Mouse (Mus musculus) forebrain, embryonic 11.5 days (tissue): ENCODE measurements around the gene Wdr37. TPM values are rescaled to one million over a fixed set of nuclear protein-coding genes. Genes with fewer than 3 reads are reported as not detected.

ENCODE experiments used
- ATAC-seq: fragments of 200-750 bp; cut with Nextera tagmentation; replicated peaks from 2 replicates; pipeline ENCODE4 v1.8.0; 2017; ENCODE audit warnings: moderate TSS enrichment; ENCODE audit not compliant: low FRiP score
- DNase-seq: peaks from one replicate; pipeline ENCODE4 v3.0.0-alpha.2; 2017; ENCODE audit warnings: low spot score
- H3K27ac ChIP-seq: fragments of 300-500 bp; sonication (generic); 2 replicates; pipeline ENCODE4 v1.5.1; 2014; ENCODE audit warnings: low read depth, low read length
- H3K27me3 ChIP-seq: fragments of 300-500 bp; sonication (generic); 2 replicates; pipeline ENCODE4 v1.6.1; 2014; ENCODE audit warnings: mild to moderate bottlenecking, low read length, mixed read lengths; ENCODE audit not compliant: control insufficient read depth, insufficient read depth
- H3K36me3 ChIP-seq: fragments of 300-500 bp; sonication (generic); 2 replicates; pipeline ENCODE4 v1.6.1; 2014; ENCODE audit warnings: mild to moderate bottlenecking, low read length, moderate library complexity, mixed read lengths; ENCODE audit not compliant: control insufficient read depth, insufficient read depth
- H3K4me1 ChIP-seq: fragments of 300-500 bp; sonication (generic); replicated peaks from 2 replicates; pipeline ENCODE4 v1.6.1; 2014; ENCODE audit warnings: low read length, mixed read lengths; ENCODE audit not compliant: control insufficient read depth, insufficient read depth
- H3K4me2 ChIP-seq: fragments of 300-500 bp; sonication (generic); 2 replicates; pipeline ENCODE4 v1.6.1; 2014; ENCODE audit warnings: low read depth, mild to moderate bottlenecking, low read length, moderate library complexity, mixed read lengths; ENCODE audit not compliant: severe bottlenecking
- H3K4me3 ChIP-seq: fragments of 300-500 bp; sonication (generic); 2 replicates; pipeline ENCODE4 v1.5.1; 2014; ENCODE audit warnings: low read depth, low read length
- H3K9ac ChIP-seq: fragments of 300-500 bp; sonication (generic); 2 replicates; pipeline ENCODE4 v1.6.1; 2014; ENCODE audit warnings: low read length
- H3K9me3 ChIP-seq: fragments of 300-500 bp; sonication (generic); 2 replicates; pipeline ENCODE4 v1.6.1; 2016; ENCODE audit warnings: low read length, mixed read lengths; ENCODE audit not compliant: control insufficient read depth
- WGBS: fragments of 180-500 bp; shearing (Covaris S2); extraction: QIAGEN DNeasy Blood & Tissue Kit; methylation state at CpG from one replicate; pipeline ENCODE4 v1.1.7; 2014; 5-methylcytosine and 5-hydroxymethylcytosine counted together
- polyA plus RNA-seq: library from polyadenylated mRNA; unstranded; fragments of >200 nt; fragmentation: Nextera tagmentation; extraction: Ambion mirVana; gene quantifications from 2 replicates; pipeline ENCODE4 v1.2.1, GENCODE M21; 2014

The Wdr37 gene
- polyA plus RNA-seq, 1 experiment from 2014 or later, result 43.0 TPM

GRCm38 (mm10) chr13:8834573-8834972, 37.1 kb downstream of the Wdr37 start:
- H3K36me3 ChIP-seq, result peaks cover 4% of the 10 kb centered on the region; the same call in 1 of the 2 replicates
- no peak for ATAC-seq
- WGBS, result 96% methylated on average over 5 of the region's 5 CpGs

GRCm38 (mm10) chr13:8831546-8832251, 40.0 kb downstream of the Wdr37 start:
- H3K4me3 ChIP-seq, result no peak overlapping the region
- H3K9me3 ChIP-seq, result no peaks in the 10 kb centered on the region
- WGBS, result 91% methylated on average over 7 of the region's 7 CpGs
- H3K36me3 ChIP-seq, result peaks cover 4% of the 10 kb centered on the region; the same call in 1 of the 2 replicates
- ATAC-seq, result no peak
- H3K9ac ChIP-seq, result no peak overlapping the region
- no peak overlapping the region for H3K4me2 ChIP-seq
- H3K27me3 ChIP-seq, result no peaks in the 10 kb centered on the region
- no peak for DNase-seq
- no peak overlapping the region for H3K27ac ChIP-seq
- H3K4me1 ChIP-seq, result no peaks in the 10 kb centered on the region

More at GRCm38 (mm10) chr13:8834573-8834972, 37.1 kb downstream of the Wdr37 start:
- Histone ChIP-seq H3K27ac (no peak overlapping the region), H3K4me2 (no peak overlapping the region), H3K9ac (no peak overlapping the region), H3K27me3 (no peaks in the 10 kb centered on the region), H3K9me3 (no peaks in the 10 kb centered on the region), H3K4me1 (peaks cover 5% of the 10 kb centered on the region; the same call in 1 of the 2 replicates), H3K4me3 (no peak overlapping the region)
- DNase-seq, result no peak

- ATAC-seq (no peak), DNase-seq (no peak)
- no peak overlapping the region for H3K4me3 ChIP-seq
- peaks cover 4% of the 10 kb centered on the region; the same call in 1 of the 2 replicates for H3K36me3 ChIP-seq
- H3K9me3 ChIP-seq, result no peaks in the 10 kb centered on the region
- no peaks in the 10 kb centered on the region for H3K27me3 ChIP-seq
- no peak overlapping the region for H3K9ac ChIP-seq
- no peak overlapping the region for H3K27ac ChIP-seq
- no peaks in the 10 kb centered on the region for H3K4me1 ChIP-seq
- no peak overlapping the region for H3K4me2 ChIP-seq
These were observed 41.0 kb downstream of the Wdr37 start for GRCm38 (mm10) chr13:8830696-8831095.

GRCm38 (mm10) chr13:8829784-8830183, 41.9 kb downstream of the Wdr37 start:
- Histone ChIP-seq H3K27ac (no peak overlapping the region), H3K36me3 (peaks cover 3% of the 10 kb centered on the region; the same call in 1 of the 2 replicates), H3K9ac (no peak overlapping the region), H3K4me3 (no peak overlapping the region), H3K4me2 (no peak overlapping the region), H3K4me1 (no peaks in the 10 kb centered on the region), H3K9me3 (no peaks in the 10 kb centered on the region), H3K27me3 (no peaks in the 10 kb centered on the region)
- no peak; the same call in 1 of the 2 replicates for ATAC-seq
- no peak for DNase-seq
- WGBS, result 48% methylated on average over 5 of the region's 5 CpGs

- DNase-seq, result no peak
These were observed 42.8 kb downstream of the Wdr37 start for GRCm38 (mm10) chr13:8828946-8829345.

GRCm38 (mm10) chr13:8823546-8823945, 48.2 kb downstream of the Wdr37 start:
- WGBS, result 88% methylated on average over 8 of the region's 8 CpGs
- DNase-seq, result no peak
- Histone ChIP-seq H3K4me1 (no peaks in the 10 kb centered on the region), H3K4me2 (no peak overlapping the region), H3K27me3 (no peaks in the 10 kb centered on the region), H3K27ac (no peak overlapping the region), H3K9ac (no peak overlapping the region), H3K36me3 (peaks cover 9% of the 10 kb centered on the region; the same call in 1 of the 2 replicates), H3K9me3 (no peaks in the 10 kb centered on the region), H3K4me3 (no peak overlapping the region)
- no peak for ATAC-seq

More at GRCm38 (mm10) chr13:8828946-8829345, 42.8 kb downstream of the Wdr37 start:
- no peak for ATAC-seq
- 100% methylated on average over 1 of the region's 1 CpGs for WGBS
- Histone ChIP-seq H3K27ac (no peak overlapping the region), H3K4me3 (no peak overlapping the region), H3K9me3 (no peaks in the 10 kb centered on the region), H3K36me3 (no peaks in the 10 kb centered on the region; the same call in 1 of the 2 replicates), H3K9ac (no peak overlapping the region), H3K4me2 (no peak overlapping the region), H3K27me3 (no peaks in the 10 kb centered on the region), H3K4me1 (no peaks in the 10 kb centered on the region)

- ATAC-seq, result no peak
- Histone ChIP-seq H3K36me3 (peaks cover 9% of the 10 kb centered on the region; the same call in 1 of the 2 replicates), H3K9me3 (no peaks in the 10 kb centered on the region), H3K4me1 (no peaks in the 10 kb centered on the region), H3K4me2 (no peak overlapping the region), H3K9ac (no peak overlapping the region), H3K4me3 (no peak overlapping the region), H3K27me3 (no peaks in the 10 kb centered on the region), H3K27ac (no peak overlapping the region)
- WGBS, result 91% methylated on average over 6 of the region's 6 CpGs
- no peak for DNase-seq
These were observed 48.6 kb downstream of the Wdr37 start for GRCm38 (mm10) chr13:8823120-8823519.

GRCm38 (mm10) chr13:8822201-8822600, 49.5 kb downstream of the Wdr37 start:
- H3K27me3 ChIP-seq, result no peaks in the 10 kb centered on the region
- ATAC-seq (no peak), DNase-seq (no peak)
- H3K4me2 ChIP-seq, result no peak overlapping the region
- H3K27ac ChIP-seq, result no peak overlapping the region
- no peaks in the 10 kb centered on the region for H3K4me1 ChIP-seq
- H3K36me3 ChIP-seq, result peaks cover 9% of the 10 kb centered on the region; the same call in 1 of the 2 replicates
- no peak overlapping the region for H3K4me3 ChIP-seq
- WGBS, result 92% methylated on average over 4 of the region's 4 CpGs
- no peaks in the 10 kb centered on the region for H3K9me3 ChIP-seq
- no peak overlapping the region for H3K9ac ChIP-seq

GRCm38 (mm10) chr13:8805931-8806330, 65.8 kb downstream of the Wdr37 start:
- 98% methylated on average over 2 of the region's 2 CpGs for WGBS
- H3K9me3 ChIP-seq, result no peaks in the 10 kb centered on the region
- no peak overlapping the region for H3K4me3 ChIP-seq
- ATAC-seq (no peak), DNase-seq (no peak)
- H3K9ac ChIP-seq, result no peak overlapping the region
- no peak overlapping the region for H3K27ac ChIP-seq
- H3K4me1 ChIP-seq, result no peaks in the 10 kb centered on the region
- H3K4me2 ChIP-seq, result no peak overlapping the region
- H3K27me3 ChIP-seq, result no peaks in the 10 kb centered on the region
- no peaks in the 10 kb centered on the region for H3K36me3 ChIP-seq
